Mouse (Mus musculus) forebrain, embryonic 11.5 days (tissue): ENCODE measurements at regions not wholly inside any gene's neighbourhood (a gene's known extent, or its start where the extent isn't known, plus 50 kb on each side); places are given as distances from the start of the nearest gene placed in this dataset.
A peak's percentile ranks its signal among the peaks of the same experiment; 100 is the strongest.

ENCODE experiments used
- ATAC-seq: fragments of 200-750 bp; cut with Nextera tagmentation; replicated peaks from 2 replicates; pipeline ENCODE4 v1.8.0; 2017; ENCODE audit warnings: moderate TSS enrichment; ENCODE audit not compliant: low FRiP score
- DNase-seq: peaks from one replicate; pipeline ENCODE4 v3.0.0-alpha.2; 2017; ENCODE audit warnings: low spot score
- H3K27ac ChIP-seq: fragments of 300-500 bp; sonication (generic); 2 replicates; pipeline ENCODE4 v1.5.1; 2014; ENCODE audit warnings: low read depth, low read length
- H3K27me3 ChIP-seq: fragments of 300-500 bp; sonication (generic); 2 replicates; pipeline ENCODE4 v1.6.1; 2014; ENCODE audit warnings: mild to moderate bottlenecking, low read length, mixed read lengths; ENCODE audit not compliant: control insufficient read depth, insufficient read depth
- H3K36me3 ChIP-seq: fragments of 300-500 bp; sonication (generic); 2 replicates; pipeline ENCODE4 v1.6.1; 2014; ENCODE audit warnings: mild to moderate bottlenecking, low read length, moderate library complexity, mixed read lengths; ENCODE audit not compliant: control insufficient read depth, insufficient read depth
- H3K4me1 ChIP-seq: fragments of 300-500 bp; sonication (generic); replicated peaks from 2 replicates; pipeline ENCODE4 v1.6.1; 2014; ENCODE audit warnings: low read length, mixed read lengths; ENCODE audit not compliant: control insufficient read depth, insufficient read depth
- H3K4me2 ChIP-seq: fragments of 300-500 bp; sonication (generic); 2 replicates; pipeline ENCODE4 v1.6.1; 2014; ENCODE audit warnings: low read depth, mild to moderate bottlenecking, low read length, moderate library complexity, mixed read lengths; ENCODE audit not compliant: severe bottlenecking
- H3K4me3 ChIP-seq: fragments of 300-500 bp; sonication (generic); 2 replicates; pipeline ENCODE4 v1.5.1; 2014; ENCODE audit warnings: low read depth, low read length
- H3K9ac ChIP-seq: fragments of 300-500 bp; sonication (generic); 2 replicates; pipeline ENCODE4 v1.6.1; 2014; ENCODE audit warnings: low read length
- H3K9me3 ChIP-seq: fragments of 300-500 bp; sonication (generic); 2 replicates; pipeline ENCODE4 v1.6.1; 2016; ENCODE audit warnings: low read length, mixed read lengths; ENCODE audit not compliant: control insufficient read depth
- whole genome bisulfite sequencing: fragments of 180-500 bp; shearing (Covaris S2); extraction: QIAGEN DNeasy Blood & Tissue Kit; methylation state at CpG from one replicate; pipeline ENCODE4 v1.1.7; 2014; 5-methylcytosine and 5-hydroxymethylcytosine counted together

GRCm38 (mm10) chr3:74945137-74945536 lies 219.7 kb downstream of the Zbbx start:
- H3K36me3 ChIP-seq = no peaks in the 10 kb centered on the region
- H3K27ac ChIP-seq = no peak overlapping the region
- no peaks in the 10 kb centered on the region for H3K9me3 ChIP-seq
- no peaks in the 10 kb centered on the region for H3K4me1 ChIP-seq
- H3K27me3 ChIP-seq = no peaks in the 10 kb centered on the region
- no peak overlapping the region for H3K4me3 ChIP-seq
- no peak for DNase-seq
- 86% methylated on average over 1 of the region's 1 CpGs for WGBS
- H3K4me2 ChIP-seq = no peak overlapping the region
- H3K9ac ChIP-seq = no peak overlapping the region
- no peak for ATAC-seq

GRCm38 (mm10) chr3:74921210-74921609 lies 243.6 kb downstream of the Zbbx start:
- no peak overlapping the region for H3K9ac ChIP-seq
- no peaks in the 10 kb centered on the region for H3K9me3 ChIP-seq
- H3K27me3 ChIP-seq = no peaks in the 10 kb centered on the region
- ATAC-seq (no peak), DNase-seq (no peak)
- no peak overlapping the region for H3K4me2 ChIP-seq
- no peaks in the 10 kb centered on the region for H3K4me1 ChIP-seq
- no peak overlapping the region for H3K4me3 ChIP-seq
- H3K27ac ChIP-seq = no peak overlapping the region
- no peaks in the 10 kb centered on the region for H3K36me3 ChIP-seq
- 90% methylated on average over 2 of the region's 2 CpGs for WGBS

GRCm38 (mm10) chr3:74920512-74921178 lies 244.2 kb downstream of the Zbbx start:
- no peak for DNase-seq
- Histone ChIP-seq H3K9ac (no peak overlapping the region), H3K36me3 (no peaks in the 10 kb centered on the region), H3K9me3 (no peaks in the 10 kb centered on the region), H3K4me3 (no peak overlapping the region), H3K4me1 (no peaks in the 10 kb centered on the region), H3K4me2 (no peak overlapping the region), H3K27me3 (no peaks in the 10 kb centered on the region), H3K27ac (no peak overlapping the region)
- peak; percentile 61; the same call in 1 of the 2 replicates for ATAC-seq
- 69% methylated on average over 5 of the region's 5 CpGs for WGBS

GRCm38 (mm10) chr3:74904177-74904576 lies 260.7 kb downstream of the Zbbx start:
- H3K36me3 ChIP-seq = no peaks in the 10 kb centered on the region
- no peak overlapping the region for H3K4me2 ChIP-seq

More at GRCm38 (mm10) chr3:74904177-74904576, 260.7 kb downstream of the Zbbx start:
- no peak overlapping the region for H3K27ac ChIP-seq
- H3K27me3 ChIP-seq = no peaks in the 10 kb centered on the region
- no peak overlapping the region for H3K9ac ChIP-seq
- no peak overlapping the region for H3K4me3 ChIP-seq
- H3K9me3 ChIP-seq = no peaks in the 10 kb centered on the region
- DNase-seq = no peak
- ATAC-seq = no peak
- H3K4me1 ChIP-seq = no peaks in the 10 kb centered on the region
